Mouse (Mus musculus) splenic B cell, adult 2 months (primary cell): Measurements from ENCODE around the gene Tfrc.

Experiments used
- DNase-seq: peaks from one replicate; pipeline ENCODE4 v3.0.0-alpha.2; 2011; ENCODE audit warnings: low read depth, low spot score
- H3K27me3 ChIP-seq: 2 replicates; pipeline ENCODE4 v1.6.1; 2012; ENCODE audit warnings: mild to moderate bottlenecking, low read length, moderate library complexity, mixed read lengths; ENCODE audit not compliant: control insufficient read depth, poor library complexity, insufficient read depth, severe bottlenecking
- H3K36me3 ChIP-seq: 2 replicates; pipeline ENCODE4 v1.6.1; 2012; ENCODE audit warnings: mild to moderate bottlenecking, low read length, moderate library complexity, mixed read lengths; ENCODE audit not compliant: control insufficient read depth, poor library complexity, insufficient read depth, severe bottlenecking

The Tfrc gene

GRCm38 (mm10) chr16:32665851-32666665, 57.3 kb downstream of the Tfrc start:
- H3K36me3 ChIP-seq = no peaks in the 10 kb centered on the region
- H3K27me3 ChIP-seq = no peaks in the 10 kb centered on the region
- DNase-seq = no peak

DNA sequence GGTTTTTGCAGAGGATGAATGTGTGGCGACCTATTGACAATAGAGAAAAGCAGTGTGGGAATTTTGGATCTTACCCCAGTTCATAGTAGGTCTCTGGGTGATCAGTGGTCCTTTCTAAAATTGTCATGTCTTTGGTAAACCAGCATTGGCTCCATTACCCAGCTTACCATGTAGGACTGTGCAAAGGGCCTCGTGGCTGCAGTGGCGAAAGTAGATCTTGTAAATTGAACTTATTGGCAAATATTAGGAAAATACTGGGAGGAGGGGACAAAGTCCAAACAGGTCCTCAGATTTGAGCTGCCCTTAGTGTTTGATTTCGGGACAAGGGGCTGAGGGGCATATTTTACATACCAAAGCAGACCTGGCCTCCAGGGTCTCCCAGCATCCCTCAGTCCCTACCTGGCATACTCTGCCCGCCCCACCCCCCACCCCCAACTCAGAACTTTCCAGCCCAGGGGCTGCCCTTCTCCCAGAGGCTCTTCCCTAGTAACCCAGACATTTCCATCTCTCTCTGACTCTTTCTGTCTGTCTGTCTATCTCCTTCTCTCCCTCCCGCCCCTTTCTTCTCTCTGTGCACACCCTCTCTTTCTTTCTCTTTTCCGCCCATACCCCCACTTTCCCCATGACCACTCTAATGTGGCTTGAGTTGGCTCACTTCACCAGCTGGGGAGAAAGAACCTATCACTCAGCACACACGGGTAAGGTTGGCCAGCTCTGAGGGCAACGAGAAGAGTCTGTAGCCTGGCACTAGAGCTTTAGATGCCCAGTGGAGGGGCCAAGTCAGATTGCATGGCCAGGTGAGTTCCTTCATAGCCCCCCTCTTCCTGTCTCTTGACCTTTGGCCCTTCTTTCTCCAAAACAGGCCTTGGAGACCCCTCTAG, 58.2 kb downstream of the Tfrc start:
- no peak for DNase-seq
- Histone ChIP-seq H3K27me3 (no peaks in the 10 kb centered on the region), H3K36me3 (peaks cover under 1% of the 10 kb centered on the region; the same call in 1 of the 2 replicates)

DNA sequence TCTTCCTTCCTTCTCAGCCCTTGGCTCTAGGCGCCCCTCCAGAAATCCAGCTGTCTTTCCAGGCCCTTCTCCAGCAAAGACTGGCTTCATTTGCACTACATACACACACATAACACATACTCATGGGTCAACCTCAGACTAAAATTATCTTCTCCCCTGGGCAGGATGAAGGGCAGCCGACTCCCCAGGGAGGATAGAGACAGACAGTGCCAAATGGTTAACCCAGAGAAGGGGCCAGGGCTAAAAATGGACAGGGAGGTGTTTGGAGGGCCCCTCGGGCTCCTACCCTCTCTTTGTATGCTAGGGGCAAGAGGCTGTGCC, 58.8 kb downstream of the Tfrc start:
- no peak for DNase-seq
- Histone ChIP-seq H3K36me3 (peaks cover 3% of the 10 kb centered on the region; the same call in 1 of the 2 replicates), H3K27me3 (no peaks in the 10 kb centered on the region)

DNA sequence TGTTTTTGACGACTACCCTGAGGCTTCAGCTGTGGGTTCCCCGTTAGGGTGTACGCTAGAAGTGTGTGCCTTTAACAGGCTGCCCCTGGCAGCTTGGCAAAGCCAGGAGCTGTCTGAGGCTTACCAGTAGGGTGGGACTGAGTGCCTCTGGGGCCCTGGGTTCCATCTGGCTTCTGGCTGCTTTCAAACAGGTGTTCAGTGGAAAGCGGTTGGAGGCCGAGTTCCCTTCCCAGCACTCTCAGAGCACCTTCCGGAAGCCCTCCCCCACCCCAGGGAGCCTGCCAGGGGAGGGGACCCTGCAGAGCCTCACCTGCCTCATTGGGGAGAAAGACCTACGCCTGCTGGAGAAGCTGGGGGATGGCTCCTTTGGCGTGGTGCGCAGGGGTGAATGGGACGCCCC, 59.3 kb downstream of the Tfrc start:
- no peak for DNase-seq
- no peaks in the 10 kb centered on the region for H3K27me3 ChIP-seq
- H3K36me3 ChIP-seq = peaks cover 3% of the 10 kb centered on the region; the same call in 1 of the 2 replicates

DNA sequence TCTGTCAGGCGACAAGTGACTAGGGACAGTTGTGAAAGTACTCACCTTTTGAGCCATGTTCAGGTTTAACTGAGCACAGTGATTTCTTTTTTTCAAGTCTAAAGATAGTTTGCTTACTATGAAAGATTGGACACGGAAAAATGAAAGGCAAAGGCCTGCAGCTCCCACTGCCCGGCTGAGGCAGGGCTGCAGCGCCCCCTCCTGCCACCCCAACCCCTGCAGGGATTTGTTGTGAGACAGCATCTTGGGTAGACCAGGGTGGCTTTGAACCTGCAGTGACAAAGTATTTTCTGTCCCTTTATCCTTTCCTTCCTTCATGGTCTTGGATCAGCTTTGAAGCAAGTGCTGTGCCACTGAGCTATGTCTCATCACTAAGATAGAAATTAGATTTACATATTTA, 59.8 kb downstream of the Tfrc start:
- peak; percentile 47 for DNase-seq
- Histone ChIP-seq H3K36me3 (peaks cover 3% of the 10 kb centered on the region; the same call in 1 of the 2 replicates), H3K27me3 (no peaks in the 10 kb centered on the region)

- peaks cover 3% of the 10 kb centered on the region; the same call in 1 of the 2 replicates for H3K36me3 ChIP-seq
- no peaks in the 10 kb centered on the region for H3K27me3 ChIP-seq
- DNase-seq = no peak
These were observed 60.5 kb downstream of the Tfrc start for GRCm38 (mm10) chr16:32669243-32669642.

DNA sequence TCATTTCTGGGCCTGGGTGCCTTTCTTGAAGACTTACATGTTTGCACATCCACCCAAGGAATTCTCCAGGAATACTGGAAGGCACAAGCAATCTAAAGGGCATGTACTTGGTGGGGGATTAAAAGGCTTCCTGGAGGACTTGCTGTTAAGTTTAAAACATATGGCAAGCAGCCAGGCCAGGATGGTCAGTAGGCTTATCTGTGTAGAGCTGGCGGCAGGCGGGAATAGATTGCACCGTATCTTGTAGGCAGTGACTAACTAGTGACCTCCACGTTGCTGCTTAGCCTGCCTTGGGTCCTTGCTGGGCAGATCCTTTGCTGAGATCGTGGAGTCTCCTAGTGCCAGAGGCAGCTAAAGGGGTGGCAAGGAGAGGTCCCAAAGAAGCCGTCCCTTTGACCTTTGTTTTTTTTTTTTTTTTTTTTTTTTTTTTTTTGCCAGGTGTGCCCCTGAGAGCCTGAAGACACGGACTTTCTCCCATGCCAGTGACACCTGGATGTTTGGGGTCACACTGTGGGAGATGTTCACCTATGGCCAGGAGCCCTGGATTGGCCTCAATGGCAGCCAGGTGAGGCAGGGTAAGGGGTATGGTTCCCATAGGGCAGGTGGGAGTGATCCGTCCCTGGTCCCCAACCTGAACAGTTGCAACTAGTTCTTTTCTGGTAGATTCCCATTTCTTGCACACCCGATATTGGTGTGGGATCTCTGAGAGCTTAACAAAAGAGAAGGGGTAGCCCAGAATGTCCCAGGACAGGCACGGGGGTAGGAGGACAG, 61.8 kb downstream of the Tfrc start:
- Histone ChIP-seq H3K36me3 (peaks cover 5% of the 10 kb centered on the region; the same call in 1 of the 2 replicates), H3K27me3 (no peaks in the 10 kb centered on the region)
- DNase-seq = no peak

- Histone ChIP-seq H3K36me3 (peaks cover 8% of the 10 kb centered on the region), H3K27me3 (no peaks in the 10 kb centered on the region)
- no peak for DNase-seq
These were observed 62.6 kb downstream of the Tfrc start for GRCm38 (mm10) chr16:32671206-32671887.

DNA sequence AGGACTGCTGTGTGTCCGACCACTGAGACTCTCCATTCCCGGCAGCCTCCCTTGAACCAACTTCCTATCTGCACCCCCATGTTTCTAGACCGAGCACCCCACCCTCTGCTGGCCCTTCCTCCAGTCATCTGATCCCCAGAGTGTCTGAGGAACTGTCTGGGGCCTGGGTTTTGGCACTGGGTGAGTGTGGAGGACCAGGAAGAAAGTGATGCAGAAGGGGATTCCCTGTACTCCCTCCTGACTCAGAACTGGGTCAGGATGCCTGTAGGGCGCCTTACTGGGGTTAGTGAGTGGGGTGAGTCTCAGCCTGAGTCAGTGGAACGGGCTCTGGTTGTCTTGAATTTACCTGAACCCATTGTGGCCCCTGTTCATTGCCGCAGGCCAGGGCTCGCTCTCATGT, 63.5 kb downstream of the Tfrc start:
- DNase-seq = no peak
- H3K27me3 ChIP-seq = no peaks in the 10 kb centered on the region
- H3K36me3 ChIP-seq = peaks cover 14% of the 10 kb centered on the region

- Histone ChIP-seq H3K36me3 (peaks cover 15% of the 10 kb centered on the region), H3K27me3 (no peaks in the 10 kb centered on the region)
- no peak for DNase-seq
These were observed 64.3 kb downstream of the Tfrc start for GRCm38 (mm10) chr16:32672861-32673560.

GRCm38 (mm10) chr16:32674121-32674740, 65.5 kb downstream of the Tfrc start:
- no peaks in the 10 kb centered on the region for H3K27me3 ChIP-seq
- H3K36me3 ChIP-seq = peaks cover 15% of the 10 kb centered on the region
- DNase-seq = no peak

GRCm38 (mm10) chr16:32677040-32677700, 68.5 kb downstream of the Tfrc start:
- Histone ChIP-seq H3K27me3 (no peaks in the 10 kb centered on the region), H3K36me3 (peaks cover 14% of the 10 kb centered on the region)
- no peak for DNase-seq

DNA sequence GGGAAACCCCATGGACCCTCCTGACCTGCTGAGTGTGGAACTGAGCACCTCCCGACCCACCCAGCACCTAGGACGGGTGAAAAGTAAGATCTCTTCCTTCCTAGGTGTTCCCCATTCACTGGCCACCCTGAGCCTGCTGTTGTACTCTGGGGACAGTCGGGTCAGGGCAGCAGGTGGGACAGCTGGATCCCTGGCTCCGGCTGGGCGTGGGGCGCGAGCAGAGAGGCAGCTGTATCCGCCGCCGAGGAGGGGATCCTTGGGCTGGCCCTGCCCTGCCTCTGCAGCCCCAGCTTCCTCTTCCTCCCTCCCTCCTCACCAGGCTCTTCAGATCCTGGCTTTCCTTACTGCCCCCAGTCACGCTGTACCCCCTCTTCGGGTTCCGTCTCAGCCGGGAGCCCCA, 69.2 kb downstream of the Tfrc start:
- H3K36me3 ChIP-seq = peaks cover 14% of the 10 kb centered on the region
- DNase-seq = no peak

More for the DNA sequence above, 69.2 kb downstream of the Tfrc start:
- no peaks in the 10 kb centered on the region for H3K27me3 ChIP-seq
